Mouse (Mus musculus): ENCODE results near the gene Nav2. TPM values are rescaled to one million over a fixed set of nuclear protein-coding genes. Genes with fewer than 3 reads are reported as not detected.

Nav2 gene
- polyA plus RNA-seq, 1 experiment from 2014 or later: 6.0 TPM

- DNase-seq (ENCODE audit: low spot score): peak; percentile 71
- Histone ChIP-seq H3K4me3 (ENCODE audit: low read depth, low read length) (no peak overlapping the region), H3K4me1 (replicated peaks; ENCODE audit: control insufficient read depth, insufficient read depth) (no peaks in the 10 kb centered on the region), H3K27ac (replicated peaks) (no peak overlapping the region), H3K27me3 (ENCODE audit: control insufficient read depth, insufficient read depth, low read length) (no peaks in the 10 kb centered on the region; the same call in 1 of the 2 replicates), H3K36me3 (ENCODE audit: control insufficient read depth, insufficient read depth, low read length) (no peaks in the 10 kb centered on the region), H3K9me3 (ENCODE audit: control insufficient read depth, low read length) (no peaks in the 10 kb centered on the region), H3K4me2 (replicated peaks; ENCODE audit: low read depth) (no peak overlapping the region; the same call in 1 of the 2 replicates), H3K9ac (ENCODE audit: low read length) (no peak overlapping the region)
- peak; percentile 60; the same call in 1 of the 2 replicates for ATAC-seq (ENCODE audit: low FRiP score, low TSS enrichment)
- 10% methylated on average over 6 of the region's 7 CpGs for WGBS
- TF ChIP-seq EP300 (optimal IDR thresholded peaks at IDR 0.05) (no peak), CTCF (IDR thresholded peaks at IDR 0.05; ENCODE audit: low read depth) (peak; percentile 80)
These were observed 707.8 kb downstream of the Nav2 start for GRCm38 (mm10) chr7:49616258-49616735.

- ATAC-seq (ENCODE audit: low FRiP score, low TSS enrichment) (no peak), DNase-seq (ENCODE audit: low spot score) (no peak)
- Histone ChIP-seq H3K27me3 (ENCODE audit: control insufficient read depth, insufficient read depth, low read length) (no peaks in the 10 kb centered on the region; the same call in 1 of the 2 replicates), H3K27ac (replicated peaks) (no peak overlapping the region), H3K4me2 (replicated peaks; ENCODE audit: low read depth) (no peak overlapping the region), H3K4me1 (replicated peaks; ENCODE audit: control insufficient read depth, insufficient read depth) (no peaks in the 10 kb centered on the region), H3K9ac (ENCODE audit: low read length) (no peak overlapping the region), H3K9me3 (ENCODE audit: control insufficient read depth, low read length) (no peaks in the 10 kb centered on the region), H3K4me3 (ENCODE audit: low read depth, low read length) (no peak overlapping the region), H3K36me3 (ENCODE audit: control insufficient read depth, insufficient read depth, low read length) (no peaks in the 10 kb centered on the region)
- TF ChIP-seq CTCF (IDR thresholded peaks at IDR 0.05; ENCODE audit: low read depth) (peak; percentile 14; the same call in 1 of the 2 replicates), EP300 (optimal IDR thresholded peaks at IDR 0.05) (no peak)
- WGBS: 78% methylated on average over 4 of the region's 4 CpGs
These were observed 708.6 kb downstream of the Nav2 start for GRCm38 (mm10) chr7:49617087-49617486.

GRCm38 (mm10) chr7:49620160-49620559 is 711.6 kb downstream of the Nav2 start:
- WGBS: 88% methylated on average over 1 of the region's 1 CpGs
- no peak for DNase-seq (ENCODE audit: low spot score)
- no peaks in the 10 kb centered on the region; the same call in 1 of the 2 replicates for H3K27me3 ChIP-seq (ENCODE audit: control insufficient read depth, insufficient read depth, low read length)
- no peaks in the 10 kb centered on the region for H3K36me3 ChIP-seq (ENCODE audit: control insufficient read depth, insufficient read depth, low read length)
- H3K9me3 ChIP-seq (ENCODE audit: control insufficient read depth, low read length): no peaks in the 10 kb centered on the region
- H3K27ac ChIP-seq (replicated peaks): no peak overlapping the region
- no peaks in the 10 kb centered on the region for H3K4me1 ChIP-seq (replicated peaks; ENCODE audit: control insufficient read depth, insufficient read depth)
- no peak overlapping the region for H3K4me3 ChIP-seq (ENCODE audit: low read depth, low read length)
- no peak for TF ChIP-seq EP300 (optimal IDR thresholded peaks at IDR 0.05)
- peak; percentile 26; the same call in 1 of the 2 replicates for TF ChIP-seq CTCF (IDR thresholded peaks at IDR 0.05; ENCODE audit: low read depth)
- ATAC-seq (ENCODE audit: low FRiP score, low TSS enrichment): no peak
- H3K9ac ChIP-seq (ENCODE audit: low read length): no peak overlapping the region
- no peak overlapping the region for H3K4me2 ChIP-seq (replicated peaks; ENCODE audit: low read depth)

GRCm38 (mm10) chr7:49631885-49632284 is 723.4 kb downstream of the Nav2 start:
- H3K4me2 ChIP-seq (replicated peaks; ENCODE audit: low read depth): no peak overlapping the region
- no peaks in the 10 kb centered on the region for H3K9me3 ChIP-seq (ENCODE audit: control insufficient read depth, low read length)
- H3K9ac ChIP-seq (ENCODE audit: low read length): no peak overlapping the region
- H3K36me3 ChIP-seq (ENCODE audit: control insufficient read depth, insufficient read depth, low read length): no peaks in the 10 kb centered on the region
- no peak for TF ChIP-seq CTCF (IDR thresholded peaks at IDR 0.05; ENCODE audit: low read depth)
- no peak for TF ChIP-seq EP300 (optimal IDR thresholded peaks at IDR 0.05)
- ATAC-seq (ENCODE audit: low FRiP score, low TSS enrichment) (no peak), DNase-seq (ENCODE audit: low spot score) (no peak)
- H3K27ac ChIP-seq (replicated peaks): no peak overlapping the region
- peaks cover 20% of the 10 kb centered on the region for H3K27me3 ChIP-seq (ENCODE audit: control insufficient read depth, insufficient read depth, low read length)
- no peak overlapping the region for H3K4me3 ChIP-seq (ENCODE audit: low read depth, low read length)
- 19% methylated on average over 9 of the region's 9 CpGs for WGBS
- H3K4me1 ChIP-seq (replicated peaks; ENCODE audit: control insufficient read depth, insufficient read depth): no peaks in the 10 kb centered on the region; the same call in 1 of the 2 replicates

- WGBS: 5% methylated on average over 24 of the region's 24 CpGs
- no peak overlapping the region for H3K9ac ChIP-seq (ENCODE audit: low read length)
- no peaks in the 10 kb centered on the region for H3K36me3 ChIP-seq (ENCODE audit: control insufficient read depth, insufficient read depth, low read length)
- DNase-seq (ENCODE audit: low spot score) (no peak), ATAC-seq (ENCODE audit: low FRiP score, low TSS enrichment) (no peak)
- H3K4me2 ChIP-seq (replicated peaks; ENCODE audit: low read depth): no peak overlapping the region
- no peaks in the 10 kb centered on the region; the same call in 1 of the 2 replicates for H3K4me1 ChIP-seq (replicated peaks; ENCODE audit: control insufficient read depth, insufficient read depth)
- H3K27me3 ChIP-seq (ENCODE audit: control insufficient read depth, insufficient read depth, low read length): peaks cover 20% of the 10 kb centered on the region
- TF ChIP-seq CTCF (IDR thresholded peaks at IDR 0.05; ENCODE audit: low read depth) (no peak), EP300 (optimal IDR thresholded peaks at IDR 0.05) (no peak)
- H3K9me3 ChIP-seq (ENCODE audit: control insufficient read depth, low read length): no peaks in the 10 kb centered on the region
- no peak overlapping the region for H3K4me3 ChIP-seq (ENCODE audit: low read depth, low read length)
- H3K27ac ChIP-seq (replicated peaks): no peak overlapping the region
These were observed 723.9 kb downstream of the Nav2 start for GRCm38 (mm10) chr7:49632391-49632790.

- H3K4me3 ChIP-seq (ENCODE audit: low read depth, low read length): peak overlapping the region; percentile 38
- no peaks in the 10 kb centered on the region; the same call in 1 of the 2 replicates for H3K4me1 ChIP-seq (replicated peaks; ENCODE audit: control insufficient read depth, insufficient read depth)
- H3K27me3 ChIP-seq (ENCODE audit: control insufficient read depth, insufficient read depth, low read length): peaks cover 21% of the 10 kb centered on the region
- H3K27ac ChIP-seq (replicated peaks): no peak overlapping the region
- no peak overlapping the region for H3K9ac ChIP-seq (ENCODE audit: low read length)
- peak; percentile 57 for DNase-seq (ENCODE audit: low spot score)
- no peaks in the 10 kb centered on the region for H3K9me3 ChIP-seq (ENCODE audit: control insufficient read depth, low read length)
- no peak for TF ChIP-seq CTCF (IDR thresholded peaks at IDR 0.05; ENCODE audit: low read depth)
- no peak for TF ChIP-seq EP300 (optimal IDR thresholded peaks at IDR 0.05)
- H3K36me3 ChIP-seq (ENCODE audit: control insufficient read depth, insufficient read depth, low read length): no peaks in the 10 kb centered on the region
- ATAC-seq (ENCODE audit: low FRiP score, low TSS enrichment): peak; percentile 60; the same call in 1 of the 2 replicates
- H3K4me2 ChIP-seq (replicated peaks; ENCODE audit: low read depth): peak overlapping the region; percentile 60
- WGBS: under 1% methylated on average over 33 of the region's 33 CpGs
These were observed 725.0 kb downstream of the Nav2 start for GRCm38 (mm10) chr7:49633375-49633956.
